Mouse (Mus musculus): ENCODE measurements around the gene Gm21409.
"Not testable (repeated sequence)": the region's sequence is repeated elsewhere in the genome, so short reads cannot be mapped to it uniquely, and the experiment has no call there.

Gm21409 gene

GRCm38 (mm10) chrY:84746385-84746784 is at the start of gene Gm21409:
Gm21409 (plus strand) TSS chrY:84746685.
- DNase-seq (ENCODE audit: low read depth, low spot score), result not testable (repeated sequence)

All from ZHBTc4 (cell line).